Mouse (Mus musculus): ENCODE data around the gene Acer3. TPM values are rescaled to one million over a fixed set of nuclear protein-coding genes. Genes with fewer than 3 reads are reported as not detected.
A peak's percentile ranks its signal among the peaks of the same experiment; 100 is the strongest.

Acer3 gene
- polyA plus RNA-seq, 1 experiment, result 13.6 TPM

DNA sequence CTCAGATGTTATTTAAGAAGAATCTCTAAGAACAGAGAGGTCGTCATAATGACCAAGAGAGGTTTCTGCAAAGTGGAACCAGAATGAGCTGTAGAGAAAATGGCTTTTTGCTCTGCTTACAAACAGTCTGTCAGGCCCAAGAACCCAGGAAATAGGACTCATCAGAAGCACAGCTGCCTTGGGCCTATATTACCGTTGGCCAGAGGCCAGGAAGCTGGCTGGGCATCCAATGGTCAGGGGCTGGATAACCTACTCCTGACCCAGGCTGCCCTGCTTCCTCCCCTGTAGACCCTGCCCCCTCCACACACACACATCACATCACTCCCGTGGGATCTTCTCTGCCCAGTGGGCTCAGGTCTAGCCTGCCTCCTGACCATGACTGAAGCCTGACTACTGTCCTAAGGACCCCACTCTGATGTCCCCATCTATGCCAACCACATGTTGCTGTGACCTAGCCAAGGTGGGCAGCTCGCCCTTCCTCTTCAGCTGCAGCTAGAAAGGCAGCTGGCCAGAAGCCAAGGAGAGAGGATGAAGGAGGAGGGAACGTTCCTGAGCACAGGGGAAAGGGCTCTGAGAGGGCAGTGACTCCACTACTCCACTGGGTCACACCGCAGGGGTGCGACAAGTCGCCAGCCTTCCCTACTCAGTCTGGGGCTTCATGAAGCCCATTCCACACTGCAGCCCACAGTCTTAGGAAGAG lies 160.8 kb downstream of the Acer3 start:
- no peak for DNase-seq (ENCODE audit: extremely low spot score in 1 of 2, low spot score in 1 of 2)

DNA sequence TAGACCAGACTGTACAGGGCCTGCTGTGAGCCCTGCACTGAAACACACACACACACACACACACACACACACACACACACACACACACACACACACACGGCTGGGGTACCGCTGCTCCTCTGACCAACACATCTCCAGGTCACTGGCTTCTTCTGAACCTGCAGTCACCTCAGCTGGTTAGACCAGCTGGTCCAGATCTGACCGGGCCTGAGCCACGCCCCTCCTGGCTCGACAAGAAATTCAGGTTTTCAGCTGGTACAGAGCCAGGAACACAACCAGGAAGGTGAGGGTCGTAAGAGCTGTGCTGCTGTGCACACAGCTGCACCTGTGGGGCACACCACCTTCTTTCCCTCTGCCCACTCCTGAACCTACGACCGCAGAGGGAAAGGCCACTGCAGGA lies 162.5 kb downstream of the Acer3 start:
- DNase-seq (ENCODE audit: extremely low spot score in 1 of 2, low spot score in 1 of 2), result no peak

DNA sequence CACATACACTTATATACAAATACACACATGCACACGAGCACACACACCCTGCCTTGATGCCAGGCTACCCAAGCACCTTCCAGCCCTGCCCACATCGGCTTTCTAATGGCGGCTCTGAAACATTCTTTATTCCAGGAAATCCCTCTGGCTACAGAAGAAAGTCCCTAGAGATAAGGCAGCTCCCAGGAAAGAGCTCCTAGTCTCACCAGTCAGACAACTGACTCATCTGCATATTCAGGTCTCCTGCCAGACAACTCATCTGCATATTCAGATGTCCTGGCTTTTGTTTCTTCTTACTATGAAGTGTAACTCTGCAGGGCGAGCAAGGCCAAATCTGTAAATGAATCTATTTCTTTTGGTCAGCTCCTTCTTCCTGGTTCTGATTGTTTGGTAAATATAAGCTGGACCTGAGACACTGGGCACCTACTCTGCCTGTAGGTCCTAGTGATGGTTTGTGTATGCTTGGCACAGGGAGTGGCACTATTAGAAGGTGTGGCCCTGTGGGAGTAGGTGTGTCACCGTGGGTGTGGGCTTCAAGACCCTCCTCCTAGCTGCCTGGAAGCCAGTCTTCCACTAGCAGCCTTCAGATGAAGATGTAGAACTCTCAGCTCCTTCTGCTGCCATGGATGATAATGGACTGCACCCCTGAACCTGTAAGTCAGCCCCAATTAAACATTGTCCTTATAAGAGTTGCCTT lies 163.2 kb downstream of the Acer3 start:
- DNase-seq (ENCODE audit: extremely low spot score in 1 of 2, low spot score in 1 of 2), result peak in 1 of 2 experiments; percentile 37

Other genes with a start within 250 kb of the Acer3 start
- 20.3 and 21.0 TPM in 2 replicates for gene Myo7a, start 201.7 kb downstream of the Acer3 start, polyA plus RNA-seq (2012; rRNA removed)
- gene Omp, start 175.7 kb downstream of the Acer3 start, polyA plus RNA-seq (2012; rRNA removed), result 22.2 and 28.1 TPM in 2 replicates
- gene Capn5, start 142.9 kb downstream of the Acer3 start, polyA plus RNA-seq (2012; rRNA removed), result 28.7 and 29.4 TPM in 2 replicates
- gene B3gnt6, start 121.7 kb downstream of the Acer3 start, polyA plus RNA-seq (2012; rRNA removed), result 0.44 and 0.59 TPM in 2 replicates
- 4.1 and 4.8 TPM in 2 replicates for gene Tsku, start 40.1 kb upstream of the Acer3 start, polyA plus RNA-seq (2012; rRNA removed)
- not detected in 2 replicates for gene Gucy2d, start 119.2 kb upstream of the Acer3 start, polyA plus RNA-seq (2012; rRNA removed)
- gene Lrrc32, start 168.1 kb upstream of the Acer3 start, polyA plus RNA-seq (2012; rRNA removed), result 4.0 and 4.1 TPM in 2 replicates

All from frontal cortex, adult 2 months (tissue).